Mouse (Mus musculus): Measurements from ENCODE around the gene Reln. TPM values are rescaled to one million over a fixed set of nuclear protein-coding genes. Genes with fewer than 3 reads are reported as not detected.

Gene Reln
- polyA plus RNA-seq, 1 experiment from 2014 or later: 2.4 TPM

GRCm38 (mm10) chr5:22315990-22316389 is 28.5 kb downstream of the Reln start:
- no peak overlapping the region for H3K4me3 ChIP-seq (ENCODE audit: low read depth, low read length)
- no peak overlapping the region for H3K9ac ChIP-seq (replicated peaks; ENCODE audit: low read depth)
- ATAC-seq (no peak), DNase-seq (ENCODE audit: low spot score) (no peak)
- H3K4me2 ChIP-seq (replicated peaks; ENCODE audit: low read depth, low read length): no peak overlapping the region
- 74% methylated on average over 2 of the region's 2 CpGs for WGBS
- no peak for TF ChIP-seq CTCF (IDR thresholded peaks at IDR 0.05)
- no peak for TF ChIP-seq EP300 (IDR thresholded peaks at IDR 0.05)
- H3K27me3 ChIP-seq (replicated peaks; ENCODE audit: insufficient read depth, low read length): no peaks in the 10 kb centered on the region
- no peaks in the 10 kb centered on the region for H3K4me1 ChIP-seq (ENCODE audit: insufficient read depth, low read depth, low read length)
- H3K9me3 ChIP-seq (ENCODE audit: low read length): no peaks in the 10 kb centered on the region
- H3K36me3 ChIP-seq (ENCODE audit: insufficient read depth, low read length): no peaks in the 10 kb centered on the region
- H3K27ac ChIP-seq (ENCODE audit: low read length): no peak overlapping the region

GRCm38 (mm10) chr5:22312995-22313394 is 31.5 kb downstream of the Reln start:
- 74% methylated on average over 10 of the region's 10 CpGs for WGBS
- no peak overlapping the region for H3K4me2 ChIP-seq (replicated peaks; ENCODE audit: low read depth, low read length)

GRCm38 (mm10) chr5:22311046-22311445 is 33.5 kb downstream of the Reln start:
- WGBS: 77% methylated on average over 4 of the region's 4 CpGs
- DNase-seq (ENCODE audit: low spot score) (no peak), ATAC-seq (no peak)
- no peaks in the 10 kb centered on the region for H3K9me3 ChIP-seq (ENCODE audit: low read length)
- H3K27me3 ChIP-seq (replicated peaks; ENCODE audit: insufficient read depth, low read length): no peaks in the 10 kb centered on the region
- H3K27ac ChIP-seq (ENCODE audit: low read length): no peak overlapping the region
- TF ChIP-seq EP300 (IDR thresholded peaks at IDR 0.05): no peak
- TF ChIP-seq CTCF (IDR thresholded peaks at IDR 0.05): no peak
- H3K4me3 ChIP-seq (ENCODE audit: low read depth, low read length): no peak overlapping the region
- H3K4me2 ChIP-seq (replicated peaks; ENCODE audit: low read depth, low read length): no peak overlapping the region
- H3K36me3 ChIP-seq (ENCODE audit: insufficient read depth, low read length): no peaks in the 10 kb centered on the region
- no peak overlapping the region for H3K9ac ChIP-seq (replicated peaks; ENCODE audit: low read depth)
- H3K4me1 ChIP-seq (ENCODE audit: insufficient read depth, low read depth, low read length): no peaks in the 10 kb centered on the region

More at GRCm38 (mm10) chr5:22312995-22313394, 31.5 kb downstream of the Reln start:
- DNase-seq (ENCODE audit: low spot score): no peak
- no peak overlapping the region for H3K4me3 ChIP-seq (ENCODE audit: low read depth, low read length)
- H3K36me3 ChIP-seq (ENCODE audit: insufficient read depth, low read length): no peaks in the 10 kb centered on the region
- H3K4me1 ChIP-seq (ENCODE audit: insufficient read depth, low read depth, low read length): no peaks in the 10 kb centered on the region
- no peaks in the 10 kb centered on the region for H3K27me3 ChIP-seq (replicated peaks; ENCODE audit: insufficient read depth, low read length)
- H3K27ac ChIP-seq (ENCODE audit: low read length): no peak overlapping the region
- no peak overlapping the region for H3K9ac ChIP-seq (replicated peaks; ENCODE audit: low read depth)
- no peak for TF ChIP-seq EP300 (IDR thresholded peaks at IDR 0.05)
- H3K9me3 ChIP-seq (ENCODE audit: low read length): no peaks in the 10 kb centered on the region
- no peak for ATAC-seq

GRCm38 (mm10) chr5:22309001-22309400 is 35.5 kb downstream of the Reln start:
- WGBS: 38% methylated on average over 2 of the region's 2 CpGs
- no peak for TF ChIP-seq EP300 (IDR thresholded peaks at IDR 0.05)
- TF ChIP-seq CTCF (IDR thresholded peaks at IDR 0.05): no peak
- DNase-seq (ENCODE audit: low spot score) (no peak), ATAC-seq (no peak)
- Histone ChIP-seq H3K36me3 (ENCODE audit: insufficient read depth, low read length) (no peaks in the 10 kb centered on the region), H3K4me3 (ENCODE audit: low read depth, low read length) (no peak overlapping the region), H3K4me1 (ENCODE audit: insufficient read depth, low read depth, low read length) (no peaks in the 10 kb centered on the region), H3K4me2 (replicated peaks; ENCODE audit: low read depth, low read length) (no peak overlapping the region), H3K9ac (replicated peaks; ENCODE audit: low read depth) (no peak overlapping the region), H3K27ac (ENCODE audit: low read length) (no peak overlapping the region), H3K27me3 (replicated peaks; ENCODE audit: insufficient read depth, low read length) (no peaks in the 10 kb centered on the region), H3K9me3 (ENCODE audit: low read length) (no peaks in the 10 kb centered on the region)

GRCm38 (mm10) chr5:22307853-22308252 is 36.6 kb downstream of the Reln start:
- H3K9me3 ChIP-seq (ENCODE audit: low read length): no peaks in the 10 kb centered on the region
- H3K27me3 ChIP-seq (replicated peaks; ENCODE audit: insufficient read depth, low read length): no peaks in the 10 kb centered on the region
- no peaks in the 10 kb centered on the region for H3K4me1 ChIP-seq (ENCODE audit: insufficient read depth, low read depth, low read length)
- TF ChIP-seq CTCF (IDR thresholded peaks at IDR 0.05): no peak
- no peak for TF ChIP-seq EP300 (IDR thresholded peaks at IDR 0.05)
- ATAC-seq: no peak
- DNase-seq (ENCODE audit: low spot score): no peak
- H3K36me3 ChIP-seq (ENCODE audit: insufficient read depth, low read length): no peaks in the 10 kb centered on the region
- no peak overlapping the region for H3K27ac ChIP-seq (ENCODE audit: low read length)
- no peak overlapping the region for H3K9ac ChIP-seq (replicated peaks; ENCODE audit: low read depth)
- H3K4me3 ChIP-seq (ENCODE audit: low read depth, low read length): no peak overlapping the region
- 69% methylated on average over 4 of the region's 4 CpGs for WGBS
- no peak overlapping the region for H3K4me2 ChIP-seq (replicated peaks; ENCODE audit: low read depth, low read length)

GRCm38 (mm10) chr5:22307072-22307471 is 37.4 kb downstream of the Reln start:
- Histone ChIP-seq H3K9ac (replicated peaks; ENCODE audit: low read depth) (no peak overlapping the region), H3K27me3 (replicated peaks; ENCODE audit: insufficient read depth, low read length) (no peaks in the 10 kb centered on the region), H3K4me1 (ENCODE audit: insufficient read depth, low read depth, low read length) (no peaks in the 10 kb centered on the region), H3K9me3 (ENCODE audit: low read length) (no peaks in the 10 kb centered on the region), H3K27ac (ENCODE audit: low read length) (no peak overlapping the region), H3K4me3 (ENCODE audit: low read depth, low read length) (no peak overlapping the region), H3K4me2 (replicated peaks; ENCODE audit: low read depth, low read length) (no peak overlapping the region), H3K36me3 (ENCODE audit: insufficient read depth, low read length) (no peaks in the 10 kb centered on the region)
- 73% methylated on average over 3 of the region's 3 CpGs for WGBS
- no peak for ATAC-seq
- TF ChIP-seq CTCF (IDR thresholded peaks at IDR 0.05) (no peak), EP300 (IDR thresholded peaks at IDR 0.05) (no peak)
- DNase-seq (ENCODE audit: low spot score): no peak

GRCm38 (mm10) chr5:22303709-22304108 is 40.8 kb downstream of the Reln start:
- DNase-seq (ENCODE audit: low spot score) (no peak), ATAC-seq (no peak)
- no peaks in the 10 kb centered on the region for H3K36me3 ChIP-seq (ENCODE audit: insufficient read depth, low read length)
- no peak overlapping the region for H3K9ac ChIP-seq (replicated peaks; ENCODE audit: low read depth)
- no peaks in the 10 kb centered on the region for H3K9me3 ChIP-seq (ENCODE audit: low read length)
- H3K27me3 ChIP-seq (replicated peaks; ENCODE audit: insufficient read depth, low read length): no peaks in the 10 kb centered on the region
- WGBS: 61% methylated on average over 1 of the region's 1 CpGs
- no peaks in the 10 kb centered on the region for H3K4me1 ChIP-seq (ENCODE audit: insufficient read depth, low read depth, low read length)
- no peak for TF ChIP-seq EP300 (IDR thresholded peaks at IDR 0.05)
- TF ChIP-seq CTCF (IDR thresholded peaks at IDR 0.05): no peak
- H3K27ac ChIP-seq (ENCODE audit: low read length): no peak overlapping the region
- no peak overlapping the region for H3K4me3 ChIP-seq (ENCODE audit: low read depth, low read length)
- H3K4me2 ChIP-seq (replicated peaks; ENCODE audit: low read depth, low read length): no peak overlapping the region
